Mouse (Mus musculus) heart, adult 11 months (tissue): ENCODE measurements around the gene Opn3.

ENCODE experiments used
- DNase-seq: peaks from one replicate; pipeline ENCODE4 v3.0.0; 2022

The Opn3 gene

DNA sequence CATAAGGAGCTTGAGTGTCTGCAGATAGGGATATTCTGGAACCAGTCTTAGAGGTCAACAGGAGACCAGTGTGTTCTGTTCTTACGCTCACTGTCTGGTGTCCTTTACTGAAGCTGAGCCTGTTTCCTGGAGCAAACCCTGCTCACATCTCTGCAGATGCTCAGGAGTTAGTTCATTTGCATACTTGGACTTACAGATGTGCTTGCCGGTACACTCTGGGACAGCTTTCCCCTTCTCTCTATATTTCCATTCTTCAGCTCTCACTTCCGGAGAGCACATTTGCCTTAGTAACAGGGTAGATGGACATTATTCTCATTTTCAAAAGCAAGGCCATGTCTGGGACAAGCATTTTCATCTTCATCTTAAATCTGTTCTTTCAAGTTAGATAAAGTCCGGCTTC, 44.0 kb downstream of the Opn3 start:
- peak; percentile 14 for DNase-seq

DNA sequence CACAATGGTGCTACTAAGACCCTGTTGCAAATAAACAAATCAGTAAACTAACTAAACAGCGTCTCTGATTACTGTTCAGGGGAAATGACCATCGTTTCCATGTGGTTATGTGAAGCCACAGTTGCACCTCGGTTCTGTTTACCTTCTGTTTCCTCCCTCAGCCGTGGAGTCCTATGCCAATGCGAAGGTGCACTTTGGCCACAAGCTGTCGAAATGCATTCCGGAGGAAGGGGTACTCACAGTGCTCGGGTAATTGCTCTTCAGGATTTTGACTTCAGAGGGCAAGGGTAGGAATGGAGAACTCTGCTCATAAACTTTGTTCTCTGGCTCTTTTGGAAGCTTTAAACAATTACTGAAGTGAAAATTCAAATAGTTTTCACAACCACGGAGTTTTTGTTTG, 45.6 kb downstream of the Opn3 start:
- DNase-seq, result peak; percentile 31

DNA sequence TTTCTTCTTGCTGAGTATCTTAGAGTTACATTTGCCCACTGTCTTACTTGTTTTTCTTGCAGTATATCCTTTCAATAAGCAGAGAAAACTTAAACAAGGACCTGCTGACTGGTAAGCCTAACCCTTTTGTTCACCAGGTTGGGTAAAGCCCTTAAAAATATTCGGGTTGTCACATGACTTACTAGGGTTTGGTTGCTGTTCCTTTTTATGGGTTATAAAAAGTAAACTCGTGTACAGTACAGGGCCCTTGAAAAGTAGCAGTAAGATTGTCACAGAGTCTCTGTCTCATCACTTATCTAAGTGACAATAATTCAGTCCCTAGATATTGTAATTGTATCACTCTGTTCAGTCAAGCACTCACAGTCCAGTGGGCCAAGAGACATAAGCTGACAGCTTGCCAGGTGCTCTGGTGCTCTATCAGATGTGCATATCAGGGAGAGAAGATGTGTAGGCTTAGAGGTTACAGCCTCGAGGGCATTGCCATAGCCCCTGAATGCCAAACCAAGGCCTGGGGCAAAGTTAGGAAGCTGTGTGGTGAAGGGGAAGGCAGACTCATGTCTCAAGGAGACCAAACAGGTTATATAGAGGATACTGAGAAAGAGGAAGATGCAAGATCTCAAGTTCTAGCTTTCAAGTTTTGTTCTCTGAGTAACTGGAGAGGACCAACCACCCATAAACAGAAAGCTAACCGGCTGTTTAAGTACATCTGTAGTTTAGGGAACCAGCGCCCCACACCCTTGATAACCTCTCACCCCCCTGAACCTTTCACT, 48.9 kb downstream of the Opn3 start:
- peak; percentile 83 for DNase-seq

DNA sequence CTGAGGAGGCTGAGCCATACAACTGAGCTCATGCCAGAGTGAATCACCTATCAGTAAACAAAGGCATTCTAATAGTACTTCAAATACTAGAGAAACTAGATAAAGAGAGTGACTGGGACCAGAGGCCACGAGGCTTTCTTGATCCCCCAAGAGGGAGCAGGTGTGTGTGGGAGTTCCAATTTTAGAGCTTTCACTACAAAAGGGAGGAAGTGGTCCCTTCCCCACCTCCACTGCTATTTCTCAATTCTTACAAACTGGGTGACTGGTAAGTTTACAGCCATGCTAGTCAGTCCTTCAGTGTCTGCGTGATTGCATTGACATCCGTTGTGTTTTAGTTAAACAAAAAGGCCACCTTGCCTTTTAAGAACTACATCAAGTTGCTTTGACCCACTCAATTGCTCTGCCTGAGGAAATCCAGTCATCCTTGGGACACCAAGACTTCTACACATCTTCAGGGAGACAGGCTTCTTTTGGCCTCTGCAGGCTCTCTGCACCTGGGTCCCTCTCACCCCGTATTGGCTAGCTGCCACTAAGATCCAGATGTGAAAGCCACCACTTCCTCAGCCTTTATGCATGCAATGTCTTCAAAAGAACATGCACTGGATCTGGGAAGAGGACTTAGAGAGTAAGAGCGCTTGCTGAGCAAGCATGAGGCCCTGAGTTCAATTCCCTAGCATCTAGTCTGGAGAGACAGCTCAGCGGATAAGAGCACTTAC, 52.0 kb downstream of the Opn3 start:
- peak; percentile 76 for DNase-seq

DNA sequence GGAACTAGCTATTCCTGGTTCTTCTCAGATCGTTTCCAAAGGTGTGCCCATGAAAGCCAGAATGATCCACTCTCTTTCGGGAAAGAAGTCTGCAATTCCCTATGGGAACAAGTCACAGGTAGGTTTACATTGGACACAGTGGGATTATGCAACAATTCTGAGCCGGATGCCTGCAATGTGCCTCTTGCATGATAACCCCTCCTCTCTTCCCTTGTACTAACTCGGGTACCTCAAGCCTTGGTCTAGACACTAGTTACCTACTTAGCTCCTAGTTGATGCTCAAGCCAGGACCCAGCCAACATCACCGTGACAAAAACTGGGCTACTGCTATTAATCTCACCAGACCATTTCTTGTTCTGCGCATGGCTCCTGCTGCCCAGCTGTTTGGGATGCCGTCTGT, 53.5 kb downstream of the Opn3 start:
- DNase-seq, result peak; percentile 68

DNA sequence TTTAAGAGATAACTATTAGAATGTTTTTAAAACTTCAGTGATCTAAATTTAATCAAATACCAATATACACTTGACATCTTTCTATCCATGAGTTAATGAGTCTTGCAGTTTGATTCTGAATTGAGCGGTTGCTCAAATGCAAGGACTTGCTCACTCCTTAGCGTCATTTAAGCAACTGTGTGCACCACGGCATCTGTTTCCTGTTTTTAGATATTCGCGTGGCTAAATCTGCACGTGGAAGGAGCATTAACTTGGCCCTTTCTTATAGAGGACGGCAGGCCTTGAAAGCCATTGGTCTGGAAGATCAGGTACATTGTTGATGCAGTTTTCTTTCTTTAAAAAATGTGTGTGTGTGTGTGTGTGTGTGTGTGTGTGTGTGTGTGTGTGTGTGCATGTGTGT, 54.9 kb downstream of the Opn3 start:
- peak; percentile 92 for DNase-seq

DNA sequence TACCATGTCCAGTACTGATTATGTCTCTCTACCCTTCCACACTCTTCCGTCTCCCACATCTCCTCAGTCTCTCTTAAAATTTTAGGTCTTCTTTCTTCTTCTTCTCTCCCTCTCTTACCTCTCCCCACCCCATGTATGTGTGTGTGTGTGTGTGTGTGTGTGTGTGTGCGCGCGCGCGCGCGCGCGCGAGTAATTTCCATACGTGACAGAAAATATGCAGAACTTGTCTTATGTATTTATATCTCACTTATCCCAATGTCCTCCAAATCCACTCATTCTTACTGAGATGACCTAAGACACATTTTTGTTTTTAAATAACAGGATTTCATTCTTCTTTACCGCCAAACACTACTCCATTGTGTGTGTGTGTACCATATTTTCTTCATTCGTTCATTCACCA, 60.1 kb downstream of the Opn3 start:
- DNase-seq, result peak; percentile 46

DNA sequence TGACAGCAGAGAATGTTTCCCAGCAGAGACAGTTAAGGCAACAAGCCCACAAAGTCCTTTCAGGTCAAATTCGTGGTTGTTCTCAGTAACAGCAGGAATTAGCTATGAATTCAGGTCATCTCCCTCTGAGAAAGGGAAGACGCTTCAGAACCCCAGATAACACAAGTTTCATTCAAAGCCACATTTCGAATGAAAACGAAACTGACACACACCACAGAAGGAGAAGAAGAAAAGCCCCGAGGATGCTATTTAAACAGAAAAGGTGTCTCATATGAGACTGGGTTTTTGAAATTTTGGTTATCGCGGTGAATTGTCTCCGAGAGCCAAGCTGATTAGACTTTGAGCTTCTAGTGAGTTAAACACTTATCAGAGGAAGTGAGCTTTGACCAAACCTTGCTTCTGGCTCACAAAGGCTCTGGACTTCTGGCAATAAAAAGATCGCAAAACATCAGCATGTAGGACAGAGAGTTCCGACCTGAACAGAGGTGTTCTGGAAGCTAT, 60.8 kb downstream of the Opn3 start:
- DNase-seq, result peak; percentile 46

DNA sequence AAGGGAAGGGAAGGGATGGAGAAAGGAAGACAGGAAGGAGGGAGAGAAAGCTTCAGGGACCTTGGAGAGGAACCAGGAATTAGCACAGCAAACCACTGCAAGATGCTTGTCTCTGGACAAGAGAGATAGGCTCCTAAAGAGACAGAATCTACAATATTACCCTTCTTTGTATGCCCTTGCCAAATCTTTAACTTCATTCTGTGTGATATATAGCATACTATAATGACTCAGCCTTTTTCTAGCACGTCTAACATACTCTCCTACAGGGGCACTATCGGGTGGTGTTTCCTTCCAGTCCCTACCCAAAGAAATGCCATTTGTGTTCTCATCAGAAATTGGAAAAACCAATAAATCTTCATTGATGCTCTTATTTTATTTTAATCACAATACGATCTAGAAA, 61.5 kb downstream of the Opn3 start:
- DNase-seq, result no peak

DNA sequence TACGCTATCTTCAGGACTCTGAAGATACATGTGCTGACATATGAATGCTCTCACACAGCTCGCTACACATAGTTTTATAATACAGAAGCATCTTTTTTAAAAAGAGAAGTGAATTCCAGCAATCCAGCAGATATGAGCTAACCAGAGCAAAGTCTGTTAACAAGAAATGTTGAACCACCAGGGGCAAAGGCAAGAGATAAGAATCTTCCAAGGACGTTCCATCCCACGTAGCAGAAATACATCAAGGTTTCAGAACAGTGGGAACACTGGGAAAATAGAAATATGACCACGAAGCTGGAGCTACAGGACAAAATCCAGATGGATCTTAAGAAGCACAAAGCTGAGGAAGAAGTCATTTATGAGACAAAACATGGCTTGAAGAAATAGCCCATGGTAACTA, 62.2 kb downstream of the Opn3 start:
- no peak for DNase-seq

DNA sequence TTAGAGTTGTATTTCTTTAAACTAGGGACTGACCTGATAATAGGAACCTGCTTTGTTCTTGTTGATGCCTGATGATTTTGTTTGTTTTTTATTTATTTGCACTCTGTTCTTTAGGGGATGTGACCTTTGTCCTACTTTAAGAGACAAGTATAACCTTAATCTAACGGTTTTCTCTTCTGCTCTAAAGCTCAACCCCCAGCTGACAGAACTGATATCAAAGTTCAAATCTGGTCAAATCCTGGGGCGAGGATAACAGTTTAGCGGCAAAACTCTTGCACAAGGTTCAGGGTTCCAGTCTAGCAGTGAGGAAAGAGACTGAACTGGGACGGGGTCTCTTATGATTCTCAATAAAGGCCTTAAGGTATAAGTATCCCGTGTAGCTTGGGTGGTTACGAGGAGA, 63.3 kb downstream of the Opn3 start:
- DNase-seq, result peak; percentile 9

DNA sequence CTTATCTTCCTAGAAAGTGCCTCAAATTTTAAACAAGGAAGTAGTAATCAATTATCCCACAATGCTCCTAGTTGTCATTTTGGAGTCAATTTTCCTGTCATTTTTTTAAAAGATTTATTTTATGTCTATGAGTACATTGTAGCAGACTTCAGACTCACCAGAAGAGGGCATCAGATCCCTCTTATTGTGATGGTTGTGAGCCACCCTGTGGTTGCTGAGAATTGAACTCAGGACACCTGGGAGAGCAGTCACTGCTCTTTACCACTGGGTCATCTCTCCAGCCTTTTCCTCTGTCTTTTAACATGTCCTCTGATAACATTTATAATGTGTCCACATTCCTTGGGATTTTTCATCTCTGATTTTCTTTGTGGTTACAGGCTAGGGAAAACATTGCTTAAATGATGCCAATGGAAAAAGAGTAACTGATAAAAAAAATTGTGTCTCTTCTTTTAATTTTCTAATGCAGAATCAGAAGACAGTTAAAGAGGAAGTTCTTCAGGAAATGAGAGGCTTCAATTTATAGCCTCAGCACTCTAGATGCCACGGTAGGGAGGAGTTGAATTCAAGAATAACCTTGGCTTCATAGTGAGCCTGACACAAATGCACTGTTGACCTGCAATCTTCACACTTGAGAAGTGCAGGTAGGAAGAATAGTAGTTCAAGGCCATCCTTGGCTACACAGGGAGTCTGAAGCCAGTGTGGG, 66.4 kb downstream of the Opn3 start:
- peak; percentile 82 for DNase-seq

DNA sequence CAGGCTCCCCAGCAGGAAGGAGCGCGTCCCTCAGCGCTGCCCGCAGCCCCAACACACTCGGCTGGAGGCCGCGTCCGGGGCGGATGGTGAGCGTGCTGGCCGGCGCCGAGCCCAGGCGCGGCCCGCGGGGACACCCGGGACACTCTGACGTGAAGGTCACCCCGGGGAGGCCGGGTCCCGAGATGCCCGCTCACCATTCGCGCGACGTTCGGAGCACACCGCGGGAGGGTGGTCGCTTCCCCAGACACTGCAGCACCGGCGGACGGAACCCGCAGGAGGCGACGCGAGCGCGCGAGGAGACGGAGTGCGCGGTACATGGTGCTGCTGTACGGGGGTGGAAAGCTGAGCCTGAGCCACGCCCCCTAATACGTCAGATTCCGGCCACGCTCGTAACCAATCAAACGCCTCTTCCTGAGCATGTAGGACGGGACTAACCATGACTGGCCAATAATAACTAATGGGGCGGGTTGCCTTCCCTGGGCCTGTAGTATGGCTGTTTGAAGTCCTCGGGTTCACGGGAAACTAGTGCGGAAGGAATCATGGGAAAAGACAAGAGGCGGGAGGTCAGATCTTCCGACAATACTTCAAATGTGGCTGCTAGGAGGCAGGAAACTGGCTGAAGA, 67.2 kb downstream of the Opn3 start, which contains the start of gene Fh1:
Gene Fh1 (minus strand): TSS at position 379 of the 623 bp plus-strand sequence.
- DNase-seq, result peak; percentile 100

DNA sequence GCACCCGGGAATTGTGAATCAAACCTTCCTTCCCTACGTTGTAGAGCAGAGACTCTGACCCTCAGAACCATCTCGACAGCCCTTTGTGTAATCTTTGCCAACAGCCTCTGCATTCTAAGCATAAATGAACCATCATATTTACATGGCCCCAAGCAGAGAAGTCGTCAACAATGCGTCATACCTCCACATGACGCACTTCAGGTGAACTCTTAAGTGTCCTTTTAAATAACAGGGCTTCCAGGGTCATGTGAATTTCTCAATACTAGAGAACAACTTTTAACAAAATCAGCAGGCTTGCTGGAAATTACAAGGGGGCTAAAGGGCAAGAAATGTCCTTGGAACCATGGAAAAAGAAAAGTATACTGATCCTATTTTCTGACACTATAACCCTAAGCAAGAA, 68.9 kb downstream of the Opn3 start:
- DNase-seq, result peak; percentile 37

DNA sequence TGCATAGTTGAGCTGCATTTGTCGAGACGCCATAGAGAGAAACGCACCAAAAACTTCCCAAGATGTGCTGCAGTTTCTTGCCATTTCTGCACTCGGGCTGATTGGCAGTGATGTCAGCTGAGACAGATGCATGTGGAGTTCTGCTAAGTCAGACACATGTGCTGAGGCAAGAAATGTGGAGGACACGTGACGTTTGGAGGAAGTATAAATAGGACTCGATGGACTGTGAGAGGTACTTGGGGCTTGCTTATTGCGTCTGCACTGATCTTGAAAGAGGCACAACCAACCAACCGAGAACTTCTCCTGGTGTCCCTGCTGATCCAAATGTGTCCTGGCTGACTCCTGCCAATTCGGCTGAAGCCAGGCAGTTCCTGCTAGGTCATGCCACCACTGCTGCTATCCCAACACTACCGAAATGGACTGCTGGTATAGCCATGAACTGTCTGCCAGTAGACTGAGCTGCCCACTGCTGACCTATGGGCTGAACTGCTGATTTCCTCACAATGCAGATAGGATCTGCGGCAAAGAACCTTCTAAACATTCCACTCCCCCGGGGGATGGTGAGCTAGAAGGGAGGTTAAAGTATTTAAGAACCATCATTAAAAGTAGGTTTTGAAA, 72.7 kb downstream of the Opn3 start, which contains the start of gene Kmo:
Gene Kmo (plus strand): TSS at position 568 of the 618 bp plus-strand sequence.
- peak; percentile 86 for DNase-seq

DNA sequence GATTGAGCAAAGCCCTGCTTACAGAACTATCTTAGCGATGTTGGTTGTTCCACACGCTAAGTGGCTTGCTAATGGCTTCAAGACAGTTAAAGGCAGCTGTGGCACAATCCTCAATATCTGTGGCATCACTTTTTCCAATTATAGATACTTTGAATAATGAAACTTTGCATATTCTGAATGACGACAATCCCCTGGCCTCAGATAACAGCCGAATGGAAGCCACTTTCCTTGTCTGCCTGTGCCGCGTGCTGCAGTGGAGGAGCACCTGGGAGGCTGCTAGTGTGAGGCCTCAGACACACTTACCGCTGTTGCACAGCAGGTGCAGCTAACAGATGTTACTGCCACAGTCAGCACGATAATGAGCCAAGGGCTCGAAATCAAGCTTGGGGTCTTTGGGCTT, 77.6 kb downstream of the Opn3 start:
- peak; percentile 34 for DNase-seq
